Comparison of ENCODE assay signal across 8 mouse cellular contexts in the genomic region with DNA sequence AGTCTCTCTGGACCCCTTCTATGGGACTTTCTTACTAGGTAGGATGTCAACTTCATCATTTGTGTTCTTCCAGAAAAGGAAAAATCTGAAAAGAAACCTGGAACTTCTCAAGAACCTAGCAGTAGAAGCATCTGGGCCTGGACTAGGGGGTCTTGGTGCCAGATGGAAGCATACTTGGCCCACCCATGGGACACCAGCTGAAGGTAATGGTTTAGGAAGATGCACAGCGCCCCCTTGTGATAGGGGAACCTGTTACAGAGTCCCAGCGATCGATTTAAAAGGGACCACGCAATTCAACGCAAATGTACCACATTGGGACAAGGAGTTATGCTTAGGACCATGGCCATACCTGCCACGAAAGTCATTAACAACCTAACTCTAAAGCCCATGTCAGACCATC. TPM values are rescaled to one million over a fixed set of nuclear protein-coding genes. Genes with fewer than 3 reads are reported as not detected.
DNase-seq lines count a peak whose midpoint lies in the region; ATAC-seq and TF ChIP-seq lines count a peak whose summit lies in the region.

No protein-coding gene starts in this region.

- H3K9ac ChIP-seq in lung, postnatal 0 days (replicated peaks; ENCODE audit: low read depth), result no peak overlapping the region

- no peak for ATAC-seq in lung, postnatal 0 days

- H3K9me3 ChIP-seq in lung, postnatal 0 days (ENCODE audit: low read length), result no peaks in the 10 kb centered on the region

- no peaks in the 10 kb centered on the region for H3K36me3 ChIP-seq in lung, postnatal 0 days (ENCODE audit: insufficient read depth, low read length)

- 18% methylated on average over 6 of the region's 6 CpGs for WGBS in lung, postnatal 0 days

- no peak for TF ChIP-seq EP300 in lung, postnatal 0 days (IDR thresholded peaks at IDR 0.05)

- H3K4me1 ChIP-seq in lung, postnatal 0 days (ENCODE audit: insufficient read depth, low read depth, low read length), result no peaks in the 10 kb centered on the region

- H3K27ac ChIP-seq in lung, postnatal 0 days (ENCODE audit: low read length), result no peak overlapping the region

- H3K4me2 ChIP-seq in lung, postnatal 0 days (replicated peaks; ENCODE audit: low read depth, low read length), result no peak overlapping the region

- TF ChIP-seq CTCF in lung, postnatal 0 days (IDR thresholded peaks at IDR 0.05), result peak; percentile 77

- H3K4me3 ChIP-seq in lung, postnatal 0 days (ENCODE audit: low read depth, low read length), result no peak overlapping the region

- H3K27me3 ChIP-seq in lung, postnatal 0 days (replicated peaks; ENCODE audit: insufficient read depth, low read length), result no peaks in the 10 kb centered on the region

- DNase-seq in frontal cortex, postnatal 25 days (ENCODE audit: low spot score in 2 of 2), result peak; percentile 34 to 39
- no peak for DNase-seq in frontal cortex, postnatal 14 days (ENCODE audit: low spot score in 2 of 2)
- DNase-seq in urinary bladder, adult 18-20 months (ENCODE audit: low spot score in 2 of 2), result peak; percentile 18 to 30
- DNase-seq in urinary bladder, postnatal 10 days (ENCODE audit: low spot score), result no peak
- DNase-seq in cerebellum, postnatal 36 days, result peak; percentile 33 to 36
- DNase-seq in kidney, postnatal 25 days, result peak; percentile 47 to 72
- DNase-seq in lung, postnatal 0 days (ENCODE audit: low spot score), result peak; percentile 38
- peak; percentile 15 to 61 for DNase-seq in urinary bladder, postnatal 4 days (ENCODE audit: low spot score in 2 of 2)

RNA-seq across cellular contexts. Expression of a gene that starts 36.0 kb away (rescaled TPM):
- polyA plus RNA-seq in lung, postnatal 0 days (2015; fragmentation: Nextera tagmentation; extraction: Ambion mirVana), result 0.13 and 0.26 TPM in 2 replicates

Comparison
In these comparisons a context has a peak if more than half of its experiments do, and no peak if none do; other contexts are left out.
1. DNase-seq: peak in frontal cortex, postnatal 25 days (2 of 2), urinary bladder, adult 18-20 months (2 of 2), cerebellum, postnatal 36 days (2 of 2), kidney, postnatal 25 days (2 of 2), lung, postnatal 0 days (single experiment) and urinary bladder, postnatal 4 days (2 of 2); none in frontal cortex, postnatal 14 days (0 of 2) and urinary bladder, postnatal 10 days (single experiment).